Mouse (Mus musculus): ENCODE data around the gene Mrps21. TPM values are rescaled to one million over a fixed set of nuclear protein-coding genes. Genes with fewer than 3 reads are reported as not detected.

The Mrps21 gene
- polyA plus RNA-seq, 1 experiment from 2014 or later, result 360 TPM

- Histone ChIP-seq H3K27ac (ENCODE audit: low read length) (peak overlapping the region; percentile 85), H3K9ac (ENCODE audit: low read depth, low read length) (peak overlapping the region; percentile 50; the same call in 1 of the 2 replicates), H3K4me1 (ENCODE audit: control insufficient read depth, insufficient read depth, low read length) (peaks cover 23% of the 10 kb centered on the region), H3K36me3 (ENCODE audit: control insufficient read depth, insufficient read depth, low read length) (no peaks in the 10 kb centered on the region), H3K9me3 (ENCODE audit: control insufficient read depth, low read length) (no peaks in the 10 kb centered on the region), H3K27me3 (replicated peaks; ENCODE audit: control insufficient read depth, insufficient read depth, low read length) (no peaks in the 10 kb centered on the region), H3K4me3 (ENCODE audit: low read length) (peak overlapping the region; percentile 71), H3K4me2 (ENCODE audit: low read depth, low read length) (peak overlapping the region; percentile 62)
- no peak for ATAC-seq
- WGBS, result 17% methylated on average over 7 of the region's 7 CpGs
Observed at GRCm38 (mm10) chr3:95893126-95893525, 21.8 kb upstream of the Mrps21 start.

GRCm38 (mm10) chr3:95892066-95893052 lies 21.0 kb upstream of the Mrps21 start:
- peaks cover 23% of the 10 kb centered on the region for H3K4me1 ChIP-seq (ENCODE audit: control insufficient read depth, insufficient read depth, low read length)
- H3K9ac ChIP-seq (ENCODE audit: low read depth, low read length), result peak overlapping the region; percentile 59
- no peaks in the 10 kb centered on the region for H3K9me3 ChIP-seq (ENCODE audit: control insufficient read depth, low read length)
- H3K4me2 ChIP-seq (ENCODE audit: low read depth, low read length), result peak overlapping the region; percentile 50
- H3K4me3 ChIP-seq (ENCODE audit: low read length), result peak overlapping the region; percentile 35
- peak overlapping the region; percentile 85 for H3K27ac ChIP-seq (ENCODE audit: low read length)
- no peaks in the 10 kb centered on the region for H3K27me3 ChIP-seq (replicated peaks; ENCODE audit: control insufficient read depth, insufficient read depth, low read length)
- WGBS, result 40% methylated on average over 11 of the region's 11 CpGs
- ATAC-seq, result no peak
- no peaks in the 10 kb centered on the region for H3K36me3 ChIP-seq (ENCODE audit: control insufficient read depth, insufficient read depth, low read length)

- Histone ChIP-seq H3K4me3 (ENCODE audit: low read length) (peak within 1 kb of the TSS; percentile 35), H3K4me2 (ENCODE audit: low read depth, low read length) (peak within 1 kb of the TSS; percentile 50), H3K27ac (ENCODE audit: low read length) (peak within 1 kb of the TSS; percentile 85), H3K9me3 (ENCODE audit: control insufficient read depth, low read length) (no peaks in the 10 kb centered on the region), H3K27me3 (replicated peaks; ENCODE audit: control insufficient read depth, insufficient read depth, low read length) (no peaks in the 10 kb centered on the region), H3K9ac (ENCODE audit: low read depth, low read length) (peak within 1 kb of the TSS; percentile 59), H3K4me1 (ENCODE audit: control insufficient read depth, insufficient read depth, low read length) (peaks cover 23% of the 10 kb centered on the region), H3K36me3 (ENCODE audit: control insufficient read depth, insufficient read depth, low read length) (no peaks in the 10 kb centered on the region)
- ATAC-seq, result peak; percentile 8; the same call in 1 of the 2 replicates
- 20% methylated on average over 12 of the region's 12 CpGs for WGBS
Observed at GRCm38 (mm10) chr3:95891211-95892065, 20.1 kb upstream of the Mrps21 start, which contains the start of gene BC028528. Gene BC028528, minus strand, starts transcription at chr3:95892005.

- Histone ChIP-seq H3K27me3 (replicated peaks; ENCODE audit: control insufficient read depth, insufficient read depth, low read length) (no peaks in the 10 kb centered on the region), H3K4me2 (ENCODE audit: low read depth, low read length) (no peak overlapping the region), H3K9me3 (ENCODE audit: control insufficient read depth, low read length) (no peaks in the 10 kb centered on the region), H3K36me3 (ENCODE audit: control insufficient read depth, insufficient read depth, low read length) (no peaks in the 10 kb centered on the region), H3K4me1 (ENCODE audit: control insufficient read depth, insufficient read depth, low read length) (peaks cover 20% of the 10 kb centered on the region), H3K9ac (ENCODE audit: low read depth, low read length) (no peak overlapping the region), H3K4me3 (ENCODE audit: low read length) (no peak overlapping the region), H3K27ac (ENCODE audit: low read length) (no peak overlapping the region)
- WGBS, result 78% methylated on average over 3 of the region's 3 CpGs
- ATAC-seq, result no peak
Observed at GRCm38 (mm10) chr3:95889664-95890063, 18.3 kb upstream of the Mrps21 start.

- no peak; the same call in 1 of the 2 replicates for ATAC-seq
- 74% methylated on average over 4 of the region's 4 CpGs for WGBS
Observed at GRCm38 (mm10) chr3:95887596-95887995, 16.3 kb upstream of the Mrps21 start.

GRCm38 (mm10) chr3:95884400-95884799 lies 13.1 kb upstream of the Mrps21 start:
- WGBS, result 77% methylated on average over 5 of the region's 5 CpGs
- H3K36me3 ChIP-seq (ENCODE audit: control insufficient read depth, insufficient read depth, low read length), result no peaks in the 10 kb centered on the region
- H3K4me1 ChIP-seq (ENCODE audit: control insufficient read depth, insufficient read depth, low read length), result peaks cover 10% of the 10 kb centered on the region
- 0 out of 2 replicates have a peak overlapping the region, but pooled peaks have one; percentile 24 for H3K4me2 ChIP-seq (ENCODE audit: low read depth, low read length)
- H3K27me3 ChIP-seq (replicated peaks; ENCODE audit: control insufficient read depth, insufficient read depth, low read length), result no peaks in the 10 kb centered on the region
- H3K4me3 ChIP-seq (ENCODE audit: low read length), result no peak overlapping the region
- H3K9me3 ChIP-seq (ENCODE audit: control insufficient read depth, low read length), result no peaks in the 10 kb centered on the region
- ATAC-seq, result peak; percentile 28; the same call in 1 of the 2 replicates
- no peak overlapping the region for H3K9ac ChIP-seq (ENCODE audit: low read depth, low read length)
- H3K27ac ChIP-seq (ENCODE audit: low read length), result peak overlapping the region; percentile 60

More at GRCm38 (mm10) chr3:95887596-95887995, 16.3 kb upstream of the Mrps21 start:
- Histone ChIP-seq H3K27me3 (replicated peaks; ENCODE audit: control insufficient read depth, insufficient read depth, low read length) (no peaks in the 10 kb centered on the region), H3K4me2 (ENCODE audit: low read depth, low read length) (no peak overlapping the region), H3K4me1 (ENCODE audit: control insufficient read depth, insufficient read depth, low read length) (peaks cover 19% of the 10 kb centered on the region), H3K9ac (ENCODE audit: low read depth, low read length) (no peak overlapping the region), H3K27ac (ENCODE audit: low read length) (no peak overlapping the region), H3K36me3 (ENCODE audit: control insufficient read depth, insufficient read depth, low read length) (no peaks in the 10 kb centered on the region), H3K4me3 (ENCODE audit: low read length) (no peak overlapping the region), H3K9me3 (ENCODE audit: control insufficient read depth, low read length) (no peaks in the 10 kb centered on the region)

GRCm38 (mm10) chr3:95882816-95883425 lies 11.6 kb upstream of the Mrps21 start:
- no peak for ATAC-seq
- Histone ChIP-seq H3K4me3 (ENCODE audit: low read length) (peak overlapping the region; percentile 61), H3K9ac (ENCODE audit: low read depth, low read length) (peak overlapping the region; percentile 45), H3K4me2 (ENCODE audit: low read depth, low read length) (peak overlapping the region; percentile 98), H3K27ac (ENCODE audit: low read length) (peak overlapping the region; percentile 65), H3K9me3 (ENCODE audit: control insufficient read depth, low read length) (no peaks in the 10 kb centered on the region), H3K27me3 (replicated peaks; ENCODE audit: control insufficient read depth, insufficient read depth, low read length) (no peaks in the 10 kb centered on the region), H3K36me3 (ENCODE audit: control insufficient read depth, insufficient read depth, low read length) (no peaks in the 10 kb centered on the region), H3K4me1 (ENCODE audit: control insufficient read depth, insufficient read depth, low read length) (peaks cover 10% of the 10 kb centered on the region)
- 1% methylated on average over 24 of the region's 24 CpGs for WGBS

- Histone ChIP-seq H3K9ac (ENCODE audit: low read depth, low read length) (peak within 1 kb of the TSS; percentile 65), H3K36me3 (ENCODE audit: control insufficient read depth, insufficient read depth, low read length) (no peaks in the 10 kb centered on the region), H3K4me2 (ENCODE audit: low read depth, low read length) (peak within 1 kb of the TSS; percentile 98), H3K27ac (ENCODE audit: low read length) (peak within 1 kb of the TSS; percentile 65), H3K4me3 (ENCODE audit: low read length) (peak within 1 kb of the TSS; percentile 61), H3K9me3 (ENCODE audit: control insufficient read depth, low read length) (no peaks in the 10 kb centered on the region), H3K27me3 (replicated peaks; ENCODE audit: control insufficient read depth, insufficient read depth, low read length) (no peaks in the 10 kb centered on the region), H3K4me1 (ENCODE audit: control insufficient read depth, insufficient read depth, low read length) (peaks cover 10% of the 10 kb centered on the region)
- under 1% methylated on average over 66 of the region's 66 CpGs for WGBS
- ATAC-seq, result peak; percentile 98
Observed at GRCm38 (mm10) chr3:95881979-95882815, 10.9 kb upstream of the Mrps21 start, which contains the start of gene Ciart. Gene Ciart, minus strand, starts transcription at chr3:95882251.

All from intestine, embryonic 16.5 days (tissue).